Mouse (Mus musculus): ENCODE data around the gene Adarb2. TPM values are rescaled to one million over a fixed set of nuclear protein-coding genes. Genes with fewer than 3 reads are reported as not detected.

The Adarb2 gene
- not detected for polyA plus RNA-seq (2017; shearing (Covaris generic))

DNA sequence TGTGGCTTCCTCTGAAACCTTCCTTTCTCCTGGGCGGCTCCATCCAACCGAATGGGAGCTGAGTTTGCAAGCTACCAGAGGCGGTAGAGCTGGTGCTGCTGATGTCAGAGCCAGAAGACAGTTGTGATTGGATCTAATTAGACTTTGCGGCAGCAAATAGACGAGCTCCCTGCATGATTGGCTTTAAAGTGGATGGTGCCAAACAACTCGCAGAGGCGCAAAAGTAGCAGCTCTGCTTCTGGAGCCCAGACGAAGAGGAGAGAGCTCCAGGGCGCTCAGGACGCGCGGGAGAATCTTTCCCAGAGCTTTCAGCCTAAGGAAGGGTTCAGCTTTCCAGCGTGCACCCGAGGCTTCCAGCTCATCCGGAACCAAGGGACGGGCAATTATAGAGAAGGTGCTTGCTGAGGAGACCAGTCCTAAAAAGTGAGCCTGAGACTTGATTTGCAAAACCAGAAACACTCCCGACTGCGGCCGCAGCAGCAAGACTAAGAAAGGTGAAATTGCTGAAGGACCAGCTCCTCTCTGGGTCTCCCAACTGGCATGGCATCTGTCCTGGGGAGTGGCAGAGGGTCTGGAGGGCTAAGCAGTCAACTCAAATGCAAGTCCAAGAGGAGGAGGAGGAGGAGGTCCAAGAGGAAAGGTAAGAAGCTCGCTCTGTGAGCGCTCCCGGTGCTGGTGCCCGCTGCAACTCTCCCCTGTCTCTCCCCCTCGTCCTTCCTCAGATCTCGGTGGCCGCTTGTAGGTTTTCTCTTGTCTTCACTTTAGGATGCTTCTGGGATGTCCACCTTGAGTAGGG lies at the start of gene Adarb2:
Adarb2 (plus strand) TSS at position 186 of the 796 bp plus-strand sequence.

